Mouse (Mus musculus) heart, adult 2 months (tissue): Measurements from ENCODE around the gene Nop2. TPM values are rescaled to one million over a fixed set of nuclear protein-coding genes. Genes with fewer than 3 reads are reported as not detected.

Experiments
- DNase-seq, 2 experiments: peaks; one replicate each; pipeline ENCODE4 v3.0.0; 2021
- H3K27ac ChIP-seq: fragments of 200-600 bp; 2 replicates; pipeline ENCODE4 v1.8.1; 2022
- H3K27me3 ChIP-seq: fragments of 200-500 bp; 2 replicates; pipeline ENCODE4 v1.6.1; 2012; ENCODE audit warnings: mild to moderate bottlenecking, low read length, inconsistent platforms, mixed read lengths; ENCODE audit not compliant: control insufficient read depth, insufficient read depth
- H3K36me3 ChIP-seq: fragments of 200-500 bp; 2 replicates; pipeline ENCODE4 v1.6.1; 2012; ENCODE audit warnings: low read length, inconsistent platforms; ENCODE audit not compliant: control insufficient read depth, insufficient read depth
- H3K4me1 ChIP-seq: fragments of 200-500 bp; 2 replicates; pipeline ENCODE4 v1.6.1; 2011; ENCODE audit warnings: low read length; ENCODE audit not compliant: control insufficient read depth, insufficient read depth
- H3K4me3 ChIP-seq: fragments of 200-600 bp; 2 replicates; pipeline ENCODE4 v1.8.1; 2022
- H3K79me2 ChIP-seq: fragments of 200-500 bp; replicated peaks from 2 replicates; pipeline ENCODE4 v1.6.1; 2012; ENCODE audit warnings: mild to moderate bottlenecking, inconsistent platforms, low read length, moderate library complexity, mixed read lengths; ENCODE audit not compliant: control insufficient read depth, insufficient read depth
- H3K9ac ChIP-seq: fragments of 200-500 bp; 2 replicates; pipeline ENCODE4 v1.6.1; 2012; ENCODE audit warnings: low read depth, mild to moderate bottlenecking, control low read depth, inconsistent platforms, low read length, mixed read lengths
- CTCF ChIP-seq: fragments of 200-600 bp; IDR thresholded peaks from 2 replicates; pipeline ENCODE4 v1.8.1; 2022; ENCODE audit warnings: antibody characterized with exemption, mild to moderate bottlenecking, moderate library complexity
- EP300 ChIP-seq: fragments of 200-500 bp; IDR thresholded peaks from 2 replicates; pipeline ENCODE4 v1.6.1; 2011; ENCODE audit warnings: low read depth, low read length, control low read depth; ENCODE audit not compliant: insufficient read depth
- POLR2A ChIP-seq: fragments of 200-500 bp; IDR thresholded peaks from 2 replicates; pipeline ENCODE4 v1.6.1; 2011; ENCODE audit warnings: mild to moderate bottlenecking, low read depth, low read length, control low read depth; ENCODE audit not compliant: insufficient read depth
- WGBS: fragments of 180-500 bp; shearing (Covaris S2); methylation state at CpG from one replicate; pipeline ENCODE4 v1.1.7; 2018; 5-methylcytosine and 5-hydroxymethylcytosine counted together
- intact Hi-C: fragments of 180-260 bp; cut with DNase I; formaldehyde crosslinking; loops from one replicate; pipeline ENCODE4 v1.15.1; 2025
- polyA plus RNA-seq: library from polyadenylated mRNA; depleted of rRNA; stranded (reverse); fragments of >200 nt; gene quantifications from 2 replicates; pipeline ENCODE4 v1.2.3, GENCODE M21; 2012
- total RNA-seq, 2 experiments: library from RNA; stranded (reverse); gene quantifications; 2 replicates each; pipeline ENCODE4 v1.2.3; 2021

Gene Nop2
- total and polyA plus RNA-seq, 3 experiments = 8.3 to 20.3 (median 18.9) TPM

- Histone ChIP-seq H3K79me2 (peaks cover 3% of the 10 kb centered on the region), H3K9ac (peak overlapping the region; percentile 94), H3K27me3 (no peaks in the 10 kb centered on the region), H3K4me3 (peak overlapping the region; percentile 91), H3K4me1 (peaks cover 18% of the 10 kb centered on the region), H3K27ac (peak overlapping the region; percentile 96), H3K36me3 (peaks cover 15% of the 10 kb centered on the region)
- intact Hi-C loops = loop anchor here (2.0 kb wide), 1 partner anchor 69 kb away; no protein-coding TSS in a partner anchor
- TF ChIP-seq CTCF = 0 out of 2 replicates have a peak, but pooled peaks have one; percentile 11
- TF ChIP-seq POLR2A = no peak
- no peak for DNase-seq
- under 1% methylated on average over 30 of the region's 32 CpGs for WGBS
These were observed 35.5 kb upstream of the Nop2 start for GRCm38 (mm10) chr6:125096279-125096596.

GRCm38 (mm10) chr6:125096597-125097345 lies 34.9 kb upstream of the Nop2 start:
- H3K36me3 ChIP-seq = peaks cover 15% of the 10 kb centered on the region

GRCm38 (mm10) chr6:125097346-125097689 lies 34.4 kb upstream of the Nop2 start:
- Histone ChIP-seq H3K4me3 (peak overlapping the region; percentile 91), H3K79me2 (peaks cover 5% of the 10 kb centered on the region), H3K4me1 (peaks cover 18% of the 10 kb centered on the region), H3K27ac (peak overlapping the region; percentile 96), H3K27me3 (no peaks in the 10 kb centered on the region), H3K9ac (peak overlapping the region; percentile 94), H3K36me3 (peaks cover 15% of the 10 kb centered on the region)
- no peak for TF ChIP-seq CTCF
- TF ChIP-seq POLR2A = no peak
- TF ChIP-seq EP300 = no peak
- under 1% methylated on average over 12 of the region's 12 CpGs for WGBS
- intact Hi-C loops = loop anchor here (2.0 kb wide), 1 partner anchor 67 kb away; no protein-coding TSS in a partner anchor
- DNase-seq = no peak

More at GRCm38 (mm10) chr6:125096597-125097345, 34.9 kb upstream of the Nop2 start:
- peak; percentile 80 to 82 for DNase-seq
- H3K27me3 ChIP-seq = no peaks in the 10 kb centered on the region
- H3K4me3 ChIP-seq = peak overlapping the region; percentile 91
- WGBS = 1% methylated on average over 43 of the region's 44 CpGs
- H3K27ac ChIP-seq = peak overlapping the region; percentile 96
- TF ChIP-seq EP300 (no peak), CTCF (no peak), POLR2A (no peak)
- peak overlapping the region; percentile 94 for H3K9ac ChIP-seq
- H3K4me1 ChIP-seq = peaks cover 18% of the 10 kb centered on the region
- H3K79me2 ChIP-seq = peaks cover 5% of the 10 kb centered on the region
- intact Hi-C loops = loop anchor here (2.0 kb wide), 1 partner anchor 68 kb away; no protein-coding TSS in a partner anchor

GRCm38 (mm10) chr6:125097951-125098350 lies 33.8 kb upstream of the Nop2 start:
- Histone ChIP-seq H3K27ac (peak overlapping the region; percentile 10), H3K4me1 (peaks cover 18% of the 10 kb centered on the region), H3K9ac (peak overlapping the region; percentile 94), H3K79me2 (peaks cover 5% of the 10 kb centered on the region), H3K4me3 (peak overlapping the region; percentile 91), H3K36me3 (peaks cover 15% of the 10 kb centered on the region), H3K27me3 (no peaks in the 10 kb centered on the region)
- TF ChIP-seq POLR2A (no peak), EP300 (no peak), CTCF (no peak)
- WGBS = 19% methylated on average over 8 of the region's 8 CpGs
- intact Hi-C loops = loop anchor here (2.0 kb wide), 1 partner anchor 67 kb away; no protein-coding TSS in a partner anchor
- DNase-seq = no peak

- Histone ChIP-seq H3K79me2 (peaks cover 5% of the 10 kb centered on the region), H3K27ac (peak overlapping the region; percentile 40), H3K36me3 (peaks cover 15% of the 10 kb centered on the region), H3K9ac (peak overlapping the region; percentile 6; the same call in 1 of the 2 replicates), H3K4me3 (peak overlapping the region; percentile 15; the same call in 1 of the 2 replicates), H3K4me1 (peaks cover 18% of the 10 kb centered on the region), H3K27me3 (no peaks in the 10 kb centered on the region)
- WGBS = 39% methylated on average over 3 of the region's 3 CpGs
- peak in 1 of 2 experiments; percentile 39 for DNase-seq
- intact Hi-C loops = no loop called here
- TF ChIP-seq CTCF = no peak
- no peak for TF ChIP-seq POLR2A
- TF ChIP-seq EP300 = no peak
These were observed 33.2 kb upstream of the Nop2 start for GRCm38 (mm10) chr6:125098513-125098912.

GRCm38 (mm10) chr6:125099421-125099971 lies 32.2 kb upstream of the Nop2 start:
- H3K79me2 ChIP-seq = peaks cover 5% of the 10 kb centered on the region
- H3K27me3 ChIP-seq = no peaks in the 10 kb centered on the region
- intact Hi-C loops = no loop called here
- peaks cover 15% of the 10 kb centered on the region for H3K36me3 ChIP-seq
- peak overlapping the region; percentile 40; the same call in 1 of the 2 replicates for H3K27ac ChIP-seq
- H3K9ac ChIP-seq = peak overlapping the region; percentile 14
- WGBS = 24% methylated on average over 5 of the region's 5 CpGs
- peak; percentile 54 to 66 for DNase-seq
- H3K4me3 ChIP-seq = no peak overlapping the region
- peaks cover 18% of the 10 kb centered on the region for H3K4me1 ChIP-seq
- TF ChIP-seq POLR2A (no peak), CTCF (no peak), EP300 (no peak)
